Mouse (Mus musculus) granulocyte monocyte progenitor cell, adult 5-6 weeks (primary cell): ENCODE measurements at regions not wholly inside any gene's neighbourhood (a gene's known extent, or its start where the extent isn't known, plus 50 kb on each side); places are given as distances from the start of the nearest gene placed in this dataset.

Source experiments
- ATAC-seq: replicated peaks from 2 replicates; pipeline ENCODE4 v1.8.0; 2016; ENCODE audit warnings: mild to moderate bottlenecking, moderate TSS enrichment, inconsistent platforms; ENCODE audit not compliant: poor library complexity, severe bottlenecking

GRCm38 (mm10) chr15:68811041-68811440 lies 2310.3 kb upstream of the Lrrc6 start:
- no peak for ATAC-seq

GRCm38 (mm10) chr15:68810593-68810992 lies 2309.9 kb upstream of the Lrrc6 start:
- no peak for ATAC-seq

GRCm38 (mm10) chr15:68808175-68808574 lies 2307.5 kb upstream of the Lrrc6 start:
- no peak for ATAC-seq

GRCm38 (mm10) chr15:68804254-68804653 lies 2303.5 kb upstream of the Lrrc6 start:
- ATAC-seq, result no peak

GRCm38 (mm10) chr15:68801763-68802162 lies 2301.1 kb upstream of the Lrrc6 start:
- ATAC-seq, result no peak

GRCm38 (mm10) chr15:68797406-68797805 lies 2296.7 kb upstream of the Lrrc6 start:
- ATAC-seq, result no peak

GRCm38 (mm10) chr15:68795239-68795960 lies 2294.7 kb upstream of the Lrrc6 start:
- ATAC-seq, result no peak

- no peak for ATAC-seq
These were observed 2259.2 kb upstream of the Lrrc6 start for GRCm38 (mm10) chr15:68759948-68760347.

GRCm38 (mm10) chr15:68755255-68755654 lies 2254.5 kb upstream of the Lrrc6 start:
- no peak for ATAC-seq

GRCm38 (mm10) chr15:68754834-68755233 lies 2254.1 kb upstream of the Lrrc6 start:
- no peak for ATAC-seq

- ATAC-seq, result no peak
These were observed 2238.6 kb upstream of the Lrrc6 start for GRCm38 (mm10) chr15:68739344-68739743.

- no peak for ATAC-seq
These were observed 2220.5 kb upstream of the Lrrc6 start for GRCm38 (mm10) chr15:68721250-68721649.

GRCm38 (mm10) chr15:68719486-68719885 lies 2218.8 kb upstream of the Lrrc6 start:
- no peak for ATAC-seq

- ATAC-seq, result no peak
These were observed 2213.6 kb upstream of the Lrrc6 start for GRCm38 (mm10) chr15:68714337-68714736.

- ATAC-seq, result no peak
These were observed 2206.6 kb upstream of the Lrrc6 start for GRCm38 (mm10) chr15:68707306-68707705.

- ATAC-seq, result no peak
These were observed 2194.4 kb upstream of the Lrrc6 start for GRCm38 (mm10) chr15:68695041-68695650.

GRCm38 (mm10) chr15:68667462-68667861 lies 2166.8 kb upstream of the Lrrc6 start:
- no peak for ATAC-seq

GRCm38 (mm10) chr15:68665331-68665730 lies 2164.6 kb upstream of the Lrrc6 start:
- ATAC-seq, result no peak

- ATAC-seq, result no peak
These were observed 2156.0 kb upstream of the Lrrc6 start for GRCm38 (mm10) chr15:68656722-68657121.

GRCm38 (mm10) chr15:68655046-68655445 lies 2154.3 kb upstream of the Lrrc6 start:
- ATAC-seq, result no peak

GRCm38 (mm10) chr15:68650609-68651008 lies 2149.9 kb upstream of the Lrrc6 start:
- no peak for ATAC-seq

- ATAC-seq, result no peak
These were observed 2149.3 kb upstream of the Lrrc6 start for GRCm38 (mm10) chr15:68650033-68650432.
